Mouse (Mus musculus): ENCODE results near the gene Tbc1d16.

DNA sequence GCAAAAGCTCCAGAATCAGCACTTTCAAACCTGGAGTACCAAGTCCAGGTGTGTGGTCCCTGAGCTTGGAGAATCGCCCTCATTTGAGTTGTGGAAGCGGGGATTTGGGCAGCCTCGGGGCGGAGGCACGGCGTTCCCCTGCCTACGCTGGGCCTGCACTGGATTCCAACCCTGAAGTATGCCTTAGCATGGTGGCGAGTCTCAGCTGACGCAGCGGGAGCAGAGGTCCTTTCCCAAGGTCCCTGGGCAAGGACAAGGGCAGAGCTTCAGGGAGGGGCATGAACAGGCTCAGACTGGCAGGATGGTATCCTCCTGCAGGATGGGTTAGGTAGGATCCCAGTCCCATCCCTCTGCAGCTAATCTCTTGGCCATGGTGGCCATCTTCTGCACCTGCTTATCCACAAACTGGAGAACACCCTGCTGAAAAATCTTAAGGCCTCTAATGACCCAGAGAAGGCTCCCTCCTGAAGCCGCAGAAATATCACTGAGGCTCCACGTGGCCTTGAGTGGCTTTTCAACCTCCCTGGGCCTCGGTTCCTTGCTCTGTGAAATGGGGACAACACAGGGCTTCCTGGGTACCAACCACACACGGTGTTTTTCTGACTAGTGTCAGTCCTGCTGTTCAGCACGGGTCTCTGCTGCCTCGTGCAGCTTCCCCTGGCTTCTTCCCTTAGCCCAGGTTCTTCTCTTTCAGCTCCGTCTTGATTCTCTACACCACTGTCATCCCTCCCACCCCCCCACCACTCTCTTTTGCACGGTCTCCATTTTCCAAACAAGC is 98.8 kb downstream of the Tbc1d16 start:
- TF ChIP-seq POLR2A (IDR thresholded peaks at IDR 0.05; ENCODE audit: borderline replicate concordance, extremely low read depth, low read depth, low read length) (no peak), CTCF (IDR thresholded peaks at IDR 0.05; ENCODE audit: insufficient read depth, low read length) (no peak)
